Mouse (Mus musculus) spleen, adult 18-20 months (tissue): ENCODE data around the gene Mdc1.
"Not testable (repeated sequence)": the region's sequence is repeated elsewhere in the genome, so short reads cannot be mapped to it uniquely, and the experiment has no call there.

Experiments used
- DNase-seq, 2 experiments: peaks; one replicate each; pipeline ENCODE4 v3.0.0; 2022; ENCODE audit warnings: mixed read lengths in 2 of 2

Gene Mdc1

GRCm38 (mm10) chr17:35822964-35823937 is 18.1 kb upstream of the Mdc1 start, which contains the start of gene Flot1:
Gene Flot1 (plus strand): TSS chr17:35823230.
- DNase-seq: peak; percentile 63 to 79

- no peak for DNase-seq
Measured at GRCm38 (mm10) chr17:35824402-35824801, 16.9 kb upstream of the Mdc1 start.

DNA sequence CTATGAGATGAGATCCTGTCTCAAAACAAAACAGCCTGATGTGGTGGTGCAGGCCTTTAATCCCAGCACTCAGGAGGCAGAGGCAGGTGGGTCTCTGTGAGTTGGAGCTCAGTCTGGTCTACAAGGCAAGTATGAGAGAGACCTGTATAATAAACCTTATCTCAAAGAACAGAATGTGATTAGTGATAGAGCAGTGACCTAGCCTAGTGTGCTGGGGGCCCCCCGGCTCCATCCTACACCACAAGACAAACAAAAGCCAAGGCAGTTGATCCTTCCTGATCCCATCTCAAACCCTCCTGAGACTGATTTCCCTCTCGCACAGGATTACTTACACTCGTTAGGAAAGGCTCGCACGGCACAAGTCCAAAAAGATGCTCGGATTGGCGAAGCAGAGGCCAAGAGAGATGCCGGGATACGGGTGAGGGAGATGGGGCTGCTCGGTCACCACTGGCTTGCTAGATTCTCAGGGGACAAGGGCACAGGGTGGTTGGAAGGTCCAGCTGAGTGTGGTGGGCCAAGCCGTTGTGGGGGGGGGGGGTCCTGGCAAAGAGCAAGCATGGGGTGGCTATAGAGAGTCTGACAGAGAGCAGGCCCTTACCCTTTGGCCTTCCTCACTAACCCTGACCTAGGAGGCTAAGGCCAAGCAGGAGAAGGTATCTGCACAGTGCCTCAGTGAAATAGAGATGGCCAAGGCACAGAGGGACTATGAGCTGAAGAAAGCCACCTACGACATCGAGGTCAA is 16.0 kb upstream of the Mdc1 start:
- DNase-seq: no peak

- DNase-seq: peak; percentile 81 to 86
Measured at GRCm38 (mm10) chr17:35829737-35830136, 11.6 kb upstream of the Mdc1 start.

DNA sequence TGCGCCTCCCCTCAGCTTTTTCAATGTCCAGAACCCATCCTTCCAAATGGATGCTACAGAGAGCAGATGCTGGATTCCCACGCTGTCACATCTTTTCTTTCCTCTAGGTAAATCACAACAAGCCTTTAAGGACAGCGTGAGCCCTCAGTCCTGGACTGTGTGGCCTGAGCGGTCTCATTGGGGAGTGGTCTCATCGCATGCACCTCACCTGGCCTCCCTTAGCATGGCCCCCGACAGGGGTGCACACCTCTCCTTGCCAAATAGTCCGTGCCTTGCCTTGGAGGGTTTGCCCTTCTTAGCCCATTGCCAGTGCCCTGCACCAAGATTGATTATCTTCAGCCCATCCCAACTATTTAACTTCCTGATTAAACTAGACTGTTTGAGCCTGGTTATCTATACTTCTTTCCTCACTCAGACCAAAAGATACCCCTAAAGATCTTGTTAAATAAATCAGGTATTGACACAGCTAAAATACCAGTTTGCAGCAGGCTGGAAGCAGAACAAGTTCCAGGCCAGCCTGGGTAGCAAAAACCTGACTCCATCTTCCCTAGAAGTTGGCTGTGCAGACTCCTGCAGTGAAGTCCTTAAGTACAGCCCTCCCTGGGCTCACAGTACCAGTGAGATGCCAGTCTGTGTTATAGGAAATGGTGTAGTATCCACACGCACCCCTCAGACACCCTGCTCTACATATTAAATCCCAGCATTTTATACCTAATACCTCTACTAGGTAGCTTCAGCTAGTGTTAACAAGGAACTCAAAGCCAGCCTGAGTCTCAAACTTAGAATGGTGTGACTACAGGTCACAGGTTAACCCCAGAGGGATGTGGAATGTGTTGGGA is 8.7 kb upstream of the Mdc1 start:
- no peak for DNase-seq

DNA sequence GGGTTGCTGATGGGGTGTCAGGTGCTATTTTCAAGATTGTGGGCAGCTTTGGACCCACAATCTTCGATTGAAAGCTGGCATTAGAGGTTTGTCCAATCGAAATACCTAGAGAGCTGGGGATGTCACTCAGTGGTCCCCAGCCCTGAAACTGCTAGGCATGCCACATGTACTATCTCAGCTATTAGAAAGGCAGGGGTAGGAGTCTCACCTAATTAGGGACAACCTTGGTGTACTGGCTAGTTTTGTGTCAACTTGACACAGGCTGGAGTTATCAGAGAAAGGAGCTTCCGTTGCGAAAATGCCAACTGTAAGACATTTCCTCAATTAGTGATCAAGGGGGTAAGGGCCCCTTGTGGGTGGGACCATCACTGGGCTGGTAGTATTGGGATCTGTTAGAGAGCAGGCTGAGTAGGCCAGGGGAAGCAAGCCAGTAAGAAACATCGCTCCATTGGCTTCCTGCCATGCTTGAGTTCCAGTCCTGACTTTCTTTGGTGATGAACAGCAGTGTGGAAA is 8.0 kb upstream of the Mdc1 start:
- no peak for DNase-seq

DNA sequence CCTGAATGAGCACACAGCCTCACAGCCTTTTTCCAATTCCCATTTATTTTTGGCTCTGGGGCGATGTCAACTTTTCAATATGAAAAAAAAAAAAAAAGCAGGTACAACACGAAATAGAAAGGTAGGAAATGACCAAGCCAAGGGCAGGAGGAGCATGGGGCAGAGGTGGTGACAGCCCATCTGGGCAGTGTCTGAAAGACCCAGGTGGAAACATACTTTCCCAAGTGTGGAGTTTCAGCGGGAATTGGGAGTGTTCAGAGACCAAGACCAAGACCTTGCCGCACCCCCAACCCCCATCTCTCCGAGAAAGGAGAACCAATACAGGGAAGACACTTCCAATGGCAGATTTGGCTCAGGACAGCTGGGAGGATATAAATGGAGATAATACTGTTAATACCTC is 7.4 kb upstream of the Mdc1 start:
- DNase-seq: no peak

DNA sequence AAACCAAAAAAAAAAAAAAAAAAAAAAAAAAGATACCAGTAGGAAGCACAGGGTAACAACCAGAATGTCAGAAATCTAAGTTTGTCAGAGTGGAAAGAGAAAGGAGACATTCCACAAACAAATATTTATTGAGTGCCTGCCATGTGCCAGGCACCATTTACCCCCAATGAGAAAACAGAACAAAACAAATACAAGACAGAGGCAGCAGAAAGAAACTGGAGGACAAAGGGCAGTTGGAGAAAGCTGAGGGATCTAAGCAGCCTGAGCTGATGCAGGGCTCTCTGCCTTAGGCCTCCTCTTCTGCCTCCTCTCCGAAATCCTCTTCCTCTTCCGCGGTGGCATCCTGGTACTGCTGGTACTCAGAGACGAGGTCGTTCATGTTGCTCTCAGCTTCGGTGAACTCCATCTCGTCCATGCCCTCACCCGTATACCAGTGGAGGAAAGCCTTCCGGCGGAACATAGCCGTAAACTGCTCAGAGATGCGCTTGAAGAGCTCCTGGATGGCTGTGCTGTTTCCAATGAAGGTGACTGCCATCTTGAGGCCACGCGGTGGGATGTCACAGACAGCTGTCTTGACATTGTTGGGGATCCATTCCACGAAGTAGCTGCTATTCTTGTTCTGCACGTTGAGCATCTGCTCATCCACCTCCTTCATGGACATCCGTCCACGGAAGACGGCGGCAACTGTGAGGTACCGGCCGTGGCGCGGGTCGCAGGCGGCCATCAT is 6.5 kb upstream of the Mdc1 start:
- no peak for DNase-seq

- no peak for DNase-seq
Measured at GRCm38 (mm10) chr17:35835424-35836140, 5.7 kb upstream of the Mdc1 start.

GRCm38 (mm10) chr17:35836178-35836965 is 4.9 kb upstream of the Mdc1 start:
- DNase-seq: peak; percentile 52 to 82

- DNase-seq: peak; percentile 80 to 88
Measured at GRCm38 (mm10) chr17:35836991-35837422, 4.3 kb upstream of the Mdc1 start.

DNA sequence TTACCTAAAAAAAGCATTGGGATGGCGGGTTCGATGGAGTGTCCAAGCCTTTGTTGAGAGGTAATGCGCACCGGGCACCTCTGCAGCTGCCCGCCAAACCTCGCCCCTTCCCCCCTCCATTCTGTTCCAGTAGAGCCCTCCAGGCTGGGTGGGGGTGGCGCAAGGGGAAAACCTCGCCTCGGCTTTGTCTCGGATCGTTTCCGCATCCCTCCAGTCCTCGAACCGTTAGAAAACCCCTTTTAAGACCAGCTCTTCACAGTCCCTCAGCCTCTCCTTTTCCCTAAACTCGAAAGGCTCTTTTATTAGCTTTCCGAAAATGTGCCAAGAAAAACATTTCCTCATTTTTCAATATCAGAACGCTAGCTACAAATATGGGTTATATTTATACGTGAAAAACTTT is 3.8 kb upstream of the Mdc1 start:
- peak; percentile 48 to 50 for DNase-seq

GRCm38 (mm10) chr17:35838122-35838544 is 3.2 kb upstream of the Mdc1 start, which contains the start of gene Tubb5:
Gene Tubb5 (minus strand): TSS chr17:35838306.
- peak; percentile 93 for DNase-seq

DNA sequence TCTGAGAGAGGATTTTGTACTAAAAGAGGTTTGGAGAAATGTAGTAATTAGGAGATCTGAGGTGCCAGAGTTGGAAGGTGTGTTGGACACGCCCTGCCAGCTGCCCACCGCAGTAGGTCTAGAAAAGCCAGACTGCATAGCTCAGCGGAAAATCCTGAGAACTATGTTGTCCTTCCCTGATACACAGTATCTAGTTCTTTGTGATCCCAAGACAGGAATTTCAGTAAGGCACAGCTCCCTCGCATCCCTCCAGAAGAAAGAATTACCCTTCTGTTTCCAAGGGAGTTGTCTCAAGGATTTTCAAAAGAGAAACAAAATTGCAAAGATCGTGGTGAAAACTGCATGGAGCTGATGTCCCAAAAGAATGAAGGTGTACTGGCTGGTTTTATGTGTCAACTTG is 2.7 kb upstream of the Mdc1 start:
- no peak for DNase-seq

GRCm38 (mm10) chr17:35839002-35839401 is 2.3 kb upstream of the Mdc1 start:
- not testable (repeated sequence) for DNase-seq

- DNase-seq: no peak
Measured at GRCm38 (mm10) chr17:35840561-35840960, 754 bp upstream of the Mdc1 start.

DNA sequence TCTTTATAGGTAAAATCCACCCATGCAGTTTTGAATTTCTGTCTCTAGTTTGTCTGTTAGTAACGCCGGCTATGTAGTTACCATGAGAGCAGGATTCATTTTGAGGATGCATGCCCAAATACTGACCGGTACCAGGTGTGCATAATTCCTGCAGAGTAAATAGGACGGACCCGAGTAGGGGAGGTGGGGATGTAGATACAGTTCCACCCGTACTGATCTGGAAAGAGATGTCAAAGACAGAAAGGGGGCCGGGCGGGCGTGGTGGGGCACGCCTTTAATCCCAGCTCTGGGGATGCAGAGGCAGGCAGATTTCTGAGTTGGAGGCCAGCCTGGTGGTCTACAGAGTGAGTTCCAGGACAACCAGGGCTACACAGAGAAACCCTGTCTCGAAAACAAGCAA is 691 bp downstream of the Mdc1 start:
- DNase-seq: no peak

DNA sequence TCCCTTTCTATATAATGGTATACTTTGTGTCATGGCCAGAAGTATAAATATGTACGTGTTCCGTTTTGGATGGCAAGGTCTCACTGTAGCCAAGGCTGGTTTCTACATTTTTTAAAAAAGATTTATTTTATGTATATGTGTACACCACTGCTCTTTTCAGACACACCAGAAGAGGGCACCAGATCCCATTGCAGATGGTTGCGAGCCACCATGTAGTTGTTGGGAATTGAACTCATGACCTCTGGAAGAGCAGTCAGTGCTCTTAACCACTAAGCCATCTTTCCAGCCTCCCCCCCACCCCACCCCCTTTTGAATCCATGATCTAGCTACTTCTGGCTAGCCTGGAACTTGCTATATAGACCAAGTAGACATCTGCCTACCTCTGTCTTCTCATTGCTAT is 2.2 kb downstream of the Mdc1 start:
- DNase-seq: no peak

- no peak for DNase-seq
Measured at GRCm38 (mm10) chr17:35848112-35848511, 6.8 kb downstream of the Mdc1 start.

DNA sequence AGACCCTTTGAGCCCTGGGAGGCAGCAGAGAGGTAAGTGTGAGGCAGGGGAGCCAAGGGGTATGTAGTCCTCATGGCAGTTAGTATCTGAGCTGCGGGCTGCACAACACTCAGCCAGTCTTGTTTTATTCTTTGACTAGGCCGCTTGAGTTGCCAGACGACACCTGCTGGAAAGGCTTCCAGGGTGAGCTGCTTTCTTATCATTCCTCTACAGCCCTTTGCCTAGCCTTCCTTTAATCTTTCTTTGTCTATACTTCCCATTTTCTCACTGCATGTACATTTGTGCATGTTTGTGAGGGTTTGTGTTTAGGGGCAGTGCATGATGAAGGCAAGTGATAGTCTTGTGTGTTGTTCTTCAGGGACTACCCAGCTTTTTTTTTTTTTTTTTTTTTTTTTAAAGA is 9.7 kb downstream of the Mdc1 start:
- no peak for DNase-seq
